Mouse (Mus musculus) heart, postnatal 0 days (tissue): ENCODE measurements around the gene Cntnap5c.

Experiments used
- CTCF ChIP-seq: IDR thresholded peaks from 2 replicates; pipeline ENCODE4 v1.5.1; 2016; ENCODE audit warnings: antibody characterized with exemption, control low read depth, low read depth
- EP300 ChIP-seq: IDR thresholded peaks from 2 replicates; pipeline ENCODE4 v1.6.1; 2016; ENCODE audit warnings: antibody characterized with exemption, low read depth

GRCm38 (mm10) chr17:57768622-57769610 is at the start of gene Cntnap5c:
- TF ChIP-seq CTCF (no peak), EP300 (no peak)
